Mouse (Mus musculus) stomach, postnatal 0 days (tissue): ENCODE results near the gene Thbs1. TPM values are rescaled to one million over a fixed set of nuclear protein-coding genes. Genes with fewer than 3 reads are reported as not detected.

Experiments
- ATAC-seq: fragments of 200-750 bp; cut with Nextera tagmentation; 2 replicates; pipeline ENCODE4 v1.8.0; 2017; ENCODE audit not compliant: low FRiP score, low TSS enrichment
- DNase-seq: peaks from one replicate; pipeline ENCODE4 v3.0.0-alpha.2; 2016; ENCODE audit warnings: low spot score
- H3K27ac ChIP-seq: fragments of 300-500 bp; sonication (generic); replicated peaks from 2 replicates; pipeline ENCODE4 v1.5.1; 2014; ENCODE audit warnings: mild to moderate bottlenecking, control low read depth
- H3K27me3 ChIP-seq: fragments of 300-500 bp; sonication (generic); 2 replicates; pipeline ENCODE4 v1.6.1; 2014; ENCODE audit warnings: low read length; ENCODE audit not compliant: control insufficient read depth, insufficient read depth
- H3K36me3 ChIP-seq: fragments of 300-500 bp; sonication (generic); 2 replicates; pipeline ENCODE4 v1.6.1; 2014; ENCODE audit warnings: low read length, mixed read lengths; ENCODE audit not compliant: control insufficient read depth, insufficient read depth
- H3K4me1 ChIP-seq: fragments of 300-500 bp; sonication (generic); replicated peaks from 2 replicates; pipeline ENCODE4 v1.6.1; 2014; ENCODE audit warnings: antibody characterized with exemption; ENCODE audit not compliant: control insufficient read depth, insufficient read depth
- H3K4me2 ChIP-seq: fragments of 300-500 bp; sonication (generic); replicated peaks from 2 replicates; pipeline ENCODE4 v1.6.1; 2014; ENCODE audit warnings: low read depth, mild to moderate bottlenecking, control low read depth, moderate library complexity
- H3K4me3 ChIP-seq: fragments of 300-500 bp; sonication (generic); 2 replicates; pipeline ENCODE4 v1.5.1; 2014; ENCODE audit warnings: low read depth, low read length, control low read depth
- H3K9ac ChIP-seq: fragments of 300-500 bp; sonication (generic); 2 replicates; pipeline ENCODE4 v1.6.1; 2014; ENCODE audit warnings: mild to moderate bottlenecking, low read length, control low read depth, mixed read lengths
- H3K9me3 ChIP-seq: fragments of 300-500 bp; sonication (generic); 2 replicates; pipeline ENCODE4 v1.6.1; 2016; ENCODE audit warnings: low read length; ENCODE audit not compliant: control insufficient read depth
- CTCF ChIP-seq: IDR thresholded peaks from 2 replicates; pipeline ENCODE4 v1.5.1; 2016; ENCODE audit warnings: antibody characterized with exemption, low read depth, mild to moderate bottlenecking, moderate library complexity
- EP300 ChIP-seq: optimal IDR thresholded peaks from 2 replicates; pipeline ENCODE3; 2016; ENCODE audit warnings: antibody characterized with exemption
- WGBS: fragments of 180-500 bp; shearing (Covaris S2); extraction: QIAGEN DNeasy Blood & Tissue Kit; methylation state at CpG from one replicate; pipeline ENCODE4 v1.1.7; 2014; 5-methylcytosine and 5-hydroxymethylcytosine counted together
- polyA plus RNA-seq: library from polyadenylated mRNA; unstranded; fragments of >200 nt; fragmentation: Nextera tagmentation; extraction: Ambion mirVana; gene quantifications from 2 replicates; pipeline ENCODE4 v1.2.1, GENCODE M21; 2015

Thbs1 gene
- polyA plus RNA-seq, 1 experiment from 2014 or later, result 19.0 TPM

GRCm38 (mm10) chr2:118111116-118111487, 574 bp upstream of the Thbs1 start:
- H3K4me3 ChIP-seq, result peak overlapping the region; percentile 67
- ATAC-seq, result peak; percentile 73
- H3K27me3 ChIP-seq, result no peaks in the 10 kb centered on the region
- peak overlapping the region; percentile 67 for H3K4me2 ChIP-seq
- peak overlapping the region; percentile 80 for H3K27ac ChIP-seq
- peaks cover 11% of the 10 kb centered on the region for H3K36me3 ChIP-seq
- peaks cover 7% of the 10 kb centered on the region; the same call in 1 of the 2 replicates for H3K4me1 ChIP-seq
- H3K9me3 ChIP-seq, result no peaks in the 10 kb centered on the region
- H3K9ac ChIP-seq, result peak overlapping the region; percentile 41
- under 1% methylated on average over 16 of the region's 16 CpGs for whole genome bisulfite sequencing
- TF ChIP-seq EP300, result peak; percentile 45
- peak; percentile 86 for TF ChIP-seq CTCF
- DNase-seq, result peak; percentile 85

GRCm38 (mm10) chr2:118112438-118112837, 762 bp downstream of the Thbs1 start:
- ATAC-seq (no peak), DNase-seq (peak; percentile 26)
- TF ChIP-seq EP300, result no peak
- no peaks in the 10 kb centered on the region for H3K9me3 ChIP-seq
- H3K4me3 ChIP-seq, result peak overlapping the region; percentile 67
- no peak overlapping the region; the same call in 1 of the 2 replicates for H3K27ac ChIP-seq
- H3K9ac ChIP-seq, result peak overlapping the region; percentile 71
- H3K36me3 ChIP-seq, result peaks cover 14% of the 10 kb centered on the region
- WGBS, result 14% methylated on average over 5 of the region's 5 CpGs
- H3K4me1 ChIP-seq, result peaks cover 7% of the 10 kb centered on the region; the same call in 1 of the 2 replicates
- no peaks in the 10 kb centered on the region for H3K27me3 ChIP-seq
- H3K4me2 ChIP-seq, result peak overlapping the region; percentile 67

GRCm38 (mm10) chr2:118112846-118113479, 1.3 kb downstream of the Thbs1 start:
- Histone ChIP-seq H3K9me3 (no peaks in the 10 kb centered on the region), H3K27me3 (no peaks in the 10 kb centered on the region), H3K4me1 (peaks cover 7% of the 10 kb centered on the region; the same call in 1 of the 2 replicates), H3K4me3 (peak overlapping the region; percentile 67), H3K27ac (no peak overlapping the region), H3K4me2 (peak overlapping the region; percentile 67), H3K36me3 (peaks cover 19% of the 10 kb centered on the region), H3K9ac (peak overlapping the region; percentile 71)
- WGBS, result 31% methylated on average over 21 of the region's 21 CpGs
- DNase-seq (no peak), ATAC-seq (no peak)
- TF ChIP-seq EP300, result no peak
- 0 out of 2 replicates have a peak, but pooled peaks have one; percentile 4 for TF ChIP-seq CTCF

GRCm38 (mm10) chr2:118113808-118114524, 2.3 kb downstream of the Thbs1 start:
- peak overlapping the region; percentile 71 for H3K9ac ChIP-seq
- peak overlapping the region; percentile 67 for H3K4me3 ChIP-seq
- no peaks in the 10 kb centered on the region for H3K27me3 ChIP-seq
- H3K27ac ChIP-seq, result no peak overlapping the region
- DNase-seq, result peak; percentile 50
- TF ChIP-seq CTCF, result peak; percentile 67
- TF ChIP-seq EP300, result no peak
- peak overlapping the region; percentile 67 for H3K4me2 ChIP-seq
- peaks cover 28% of the 10 kb centered on the region for H3K36me3 ChIP-seq
- 29% methylated on average over 8 of the region's 8 CpGs for WGBS
- peaks cover 7% of the 10 kb centered on the region; the same call in 1 of the 2 replicates for H3K4me1 ChIP-seq
- no peak for ATAC-seq
- no peaks in the 10 kb centered on the region for H3K9me3 ChIP-seq

GRCm38 (mm10) chr2:118114671-118115070, 3.0 kb downstream of the Thbs1 start:
- Histone ChIP-seq H3K4me1 (peaks cover 7% of the 10 kb centered on the region; the same call in 1 of the 2 replicates), H3K4me3 (peak overlapping the region; percentile 67), H3K27ac (no peak overlapping the region), H3K9me3 (no peaks in the 10 kb centered on the region), H3K27me3 (no peaks in the 10 kb centered on the region), H3K9ac (peak overlapping the region; percentile 35; the same call in 1 of the 2 replicates), H3K4me2 (peak overlapping the region; percentile 67), H3K36me3 (peaks cover 34% of the 10 kb centered on the region)
- DNase-seq (no peak), ATAC-seq (no peak)
- TF ChIP-seq EP300 (no peak), CTCF (no peak)
- 72% methylated on average over 10 of the region's 10 CpGs for WGBS
